Mouse (Mus musculus): ENCODE data around the gene Rnf26. TPM values are rescaled to one million over a fixed set of nuclear protein-coding genes. Genes with fewer than 3 reads are reported as not detected.

Rnf26 gene
- 73.3 and 80.1 TPM in 2 replicates for polyA plus RNA-seq (2015; fragmentation: Nextera tagmentation; extraction: Ambion mirVana)

DNA sequence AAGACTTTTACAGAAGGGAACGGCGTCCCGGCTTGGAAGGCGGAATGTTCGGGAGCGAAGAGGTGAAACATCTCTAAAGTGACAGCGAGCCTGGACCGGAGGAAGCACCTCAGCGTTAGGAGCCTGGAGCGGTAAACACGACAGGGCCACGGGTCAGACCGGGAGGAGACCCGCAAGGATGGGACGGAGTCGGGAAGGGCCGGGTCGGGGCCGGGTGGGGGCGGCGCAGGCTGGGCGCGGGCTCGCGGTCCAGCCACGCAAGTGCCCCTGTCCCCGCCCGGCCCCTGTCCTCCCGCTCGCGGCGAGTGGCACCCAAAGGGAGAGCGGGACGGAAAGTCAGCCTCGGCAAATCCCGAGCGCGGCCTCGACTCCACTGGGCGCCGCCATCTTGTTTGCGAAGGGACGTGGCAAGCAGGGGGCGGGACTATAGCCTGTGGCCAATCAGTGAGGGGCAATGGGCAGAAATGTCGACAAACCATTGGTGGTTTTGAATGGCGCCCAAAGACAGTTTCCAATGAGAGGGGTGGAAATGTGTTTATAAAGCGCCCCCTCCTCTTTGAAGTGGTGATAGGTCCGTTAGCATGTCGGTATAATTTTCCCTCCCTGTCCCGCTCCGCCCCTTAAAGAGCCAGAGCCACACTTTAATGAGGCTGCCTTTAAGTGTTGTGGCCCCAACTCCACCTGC lies at the start of gene Rnf26, which contains the start of gene Gm49380:
Gene Rnf26, minus strand, starts transcription at position 413 of the 685 bp plus-strand sequence.
Gene Gm49380, minus strand, starts transcription at position 396 of the 685 bp plus-strand sequence.
- peaks cover 36% of the 10 kb centered on the region for H3K4me1 ChIP-seq
- peak within 1 kb of the TSS; percentile 84 for H3K27ac ChIP-seq
- peak; percentile 84 for ATAC-seq (ENCODE audit: insufficient number of reproducible peaks, insufficient read depth, low FRiP score, low TSS enrichment, low read depth)
- H3K4me3 ChIP-seq, result peak within 1 kb of the TSS; percentile 76
- H3K9ac ChIP-seq, result peak within 1 kb of the TSS; percentile 87
- no peaks in the 10 kb centered on the region for H3K9me3 ChIP-seq
- H3K27me3 ChIP-seq, result no peaks in the 10 kb centered on the region
- WGBS, result under 1% methylated on average over 46 of the region's 51 CpGs
- peak within 1 kb of the TSS; percentile 65 for H3K4me2 ChIP-seq
- H3K36me3 ChIP-seq, result peaks cover 9% of the 10 kb centered on the region; the same call in 1 of the 2 replicates

DNA sequence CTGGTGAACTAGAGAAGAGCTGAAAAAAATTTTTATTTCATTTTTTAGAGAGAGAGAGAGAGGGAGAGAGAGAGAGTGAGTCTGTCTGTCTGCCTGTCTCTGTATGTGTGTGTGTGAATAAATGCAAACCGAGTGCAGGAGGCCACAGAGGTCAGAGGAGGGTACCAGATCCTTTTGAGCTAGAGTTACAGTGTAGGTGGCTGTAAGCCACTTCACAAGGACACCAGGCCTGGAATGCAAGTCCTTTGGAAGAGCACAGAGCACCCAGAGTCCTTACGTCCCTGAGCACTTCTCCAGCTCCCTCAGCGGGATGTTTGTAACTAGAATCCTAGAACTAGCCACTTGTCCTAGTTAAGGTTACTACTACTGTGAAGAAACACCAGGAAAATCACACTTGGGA lies 46.6 kb upstream of the Rnf26 start:
- Histone ChIP-seq H3K4me3 (no peak overlapping the region), H3K36me3 (peaks cover 87% of the 10 kb centered on the region), H3K4me1 (no peaks in the 10 kb centered on the region), H3K27me3 (no peaks in the 10 kb centered on the region), H3K9ac (no peak overlapping the region), H3K27ac (no peak overlapping the region), H3K9me3 (no peaks in the 10 kb centered on the region), H3K4me2 (no peak overlapping the region)
- no peak for ATAC-seq (ENCODE audit: insufficient number of reproducible peaks, insufficient read depth, low FRiP score, low TSS enrichment, low read depth)
- WGBS, result 75% methylated on average over 3 of the region's 3 CpGs

DNA sequence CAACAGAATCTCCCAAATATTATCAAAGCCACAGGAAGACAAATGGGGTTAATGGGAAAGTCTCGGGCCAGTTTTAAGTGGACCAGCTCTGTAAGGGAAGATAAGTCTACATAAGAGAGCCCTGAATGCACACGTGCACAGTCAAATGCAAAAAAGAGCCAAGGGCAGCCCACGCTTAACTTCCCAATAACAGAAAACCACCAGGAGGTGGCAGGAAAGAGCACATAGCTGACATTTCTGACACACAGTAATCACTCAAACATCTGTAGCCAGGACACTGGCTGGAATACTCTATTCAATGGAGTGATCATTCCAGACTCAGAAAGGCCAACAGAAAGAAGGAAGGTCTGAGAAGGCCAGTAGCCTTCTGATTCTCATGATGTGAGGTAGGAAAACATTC lies 34.0 kb upstream of the Rnf26 start:
- Histone ChIP-seq H3K27me3 (no peaks in the 10 kb centered on the region), H3K36me3 (peaks cover 73% of the 10 kb centered on the region), H3K4me2 (no peak overlapping the region), H3K9ac (no peak overlapping the region), H3K9me3 (no peaks in the 10 kb centered on the region), H3K27ac (no peak overlapping the region), H3K4me3 (no peak overlapping the region), H3K4me1 (no peaks in the 10 kb centered on the region)
- 59% methylated on average over 3 of the region's 3 CpGs for WGBS
- no peak for ATAC-seq (ENCODE audit: insufficient number of reproducible peaks, insufficient read depth, low FRiP score, low TSS enrichment, low read depth)

DNA sequence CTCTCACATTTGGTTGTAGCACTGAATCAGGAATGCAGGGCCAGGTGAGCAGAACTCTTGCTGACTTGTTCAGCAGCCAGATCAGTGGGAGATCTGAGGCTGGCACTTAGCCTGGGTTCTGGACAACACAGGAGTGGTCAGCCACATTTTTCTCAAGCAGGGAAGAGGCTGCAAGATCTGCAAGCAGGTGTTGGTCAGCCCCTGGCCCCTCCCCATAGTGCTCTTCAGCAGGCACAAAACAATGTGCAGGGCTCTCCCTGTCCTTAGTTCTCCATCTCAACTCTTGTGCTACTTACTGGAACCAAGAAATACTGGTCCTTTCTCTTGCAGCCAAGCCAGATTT lies 31.4 kb upstream of the Rnf26 start:
- no peak overlapping the region for H3K9ac ChIP-seq
- peaks cover 70% of the 10 kb centered on the region for H3K36me3 ChIP-seq
- no peaks in the 10 kb centered on the region for H3K9me3 ChIP-seq
- H3K4me2 ChIP-seq, result no peak overlapping the region
- H3K4me1 ChIP-seq, result peaks cover 5% of the 10 kb centered on the region; the same call in 1 of the 2 replicates
- no peaks in the 10 kb centered on the region for H3K27me3 ChIP-seq
- no peak overlapping the region for H3K4me3 ChIP-seq
- no peak overlapping the region for H3K27ac ChIP-seq
- no peak for ATAC-seq (ENCODE audit: insufficient number of reproducible peaks, insufficient read depth, low FRiP score, low TSS enrichment, low read depth)

DNA sequence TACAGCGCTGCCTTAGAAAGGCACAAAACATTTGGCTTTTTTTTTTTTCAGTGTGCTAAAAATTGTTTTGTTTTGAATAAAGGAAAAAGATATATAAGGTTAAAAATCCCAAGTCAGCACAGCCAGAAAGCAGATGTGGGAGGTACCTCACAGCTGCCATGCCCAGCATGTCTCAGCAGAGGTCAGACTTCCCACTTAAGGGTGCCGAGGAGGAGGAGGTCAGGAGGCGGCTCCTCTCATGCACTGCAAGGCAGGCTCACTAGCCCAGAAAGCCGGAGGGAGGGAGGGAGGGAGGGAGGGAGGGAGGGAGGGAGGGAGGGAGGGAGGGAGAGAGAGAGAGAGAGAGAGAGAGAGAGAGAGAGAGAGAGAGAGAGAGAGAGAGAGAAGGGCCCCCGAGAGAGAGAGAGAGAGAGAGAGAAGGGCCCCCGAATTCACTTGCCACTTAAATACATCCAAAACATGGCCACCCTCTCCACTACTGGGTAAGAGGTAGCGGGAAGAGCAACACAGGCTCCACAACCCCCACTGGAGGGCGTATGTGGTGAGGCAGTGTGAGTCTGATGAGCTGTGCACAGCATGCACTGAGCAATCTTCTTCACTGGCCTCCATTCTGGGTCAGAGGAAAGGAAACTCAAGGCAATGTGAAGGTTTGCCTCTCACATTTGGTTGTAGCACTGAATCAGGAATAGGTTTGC lies 30.9 kb upstream of the Rnf26 start:
- Histone ChIP-seq H3K4me3 (no peak overlapping the region), H3K27ac (no peak overlapping the region), H3K27me3 (no peaks in the 10 kb centered on the region), H3K4me1 (peaks cover 5% of the 10 kb centered on the region; the same call in 1 of the 2 replicates), H3K36me3 (peaks cover 70% of the 10 kb centered on the region), H3K4me2 (no peak overlapping the region), H3K9me3 (no peaks in the 10 kb centered on the region), H3K9ac (no peak overlapping the region)
- WGBS, result 34% methylated on average over 7 of the region's 8 CpGs
- no peak for ATAC-seq (ENCODE audit: insufficient number of reproducible peaks, insufficient read depth, low FRiP score, low TSS enrichment, low read depth)

DNA sequence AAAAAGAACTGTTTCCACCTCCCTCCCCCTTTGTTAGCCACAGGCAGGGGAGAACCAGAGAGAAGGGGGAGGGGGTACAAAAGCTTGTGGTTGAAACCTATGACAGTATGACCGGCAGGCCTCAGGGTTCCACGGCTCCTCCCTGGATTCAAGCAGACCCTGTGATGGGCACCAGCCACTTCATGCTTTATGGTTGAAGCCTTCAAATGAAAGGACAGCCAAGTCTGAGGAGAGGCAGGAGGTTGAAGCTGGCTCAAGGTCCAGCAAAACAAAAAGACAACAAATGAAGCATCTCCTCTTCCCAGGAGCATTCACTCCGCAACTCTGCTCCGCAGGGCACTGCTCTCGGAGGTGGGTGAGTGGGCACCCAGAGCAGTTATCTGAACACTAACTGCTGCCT lies 30.1 kb upstream of the Rnf26 start:
- Histone ChIP-seq H3K4me3 (no peak overlapping the region), H3K36me3 (peaks cover 70% of the 10 kb centered on the region)

DNA sequence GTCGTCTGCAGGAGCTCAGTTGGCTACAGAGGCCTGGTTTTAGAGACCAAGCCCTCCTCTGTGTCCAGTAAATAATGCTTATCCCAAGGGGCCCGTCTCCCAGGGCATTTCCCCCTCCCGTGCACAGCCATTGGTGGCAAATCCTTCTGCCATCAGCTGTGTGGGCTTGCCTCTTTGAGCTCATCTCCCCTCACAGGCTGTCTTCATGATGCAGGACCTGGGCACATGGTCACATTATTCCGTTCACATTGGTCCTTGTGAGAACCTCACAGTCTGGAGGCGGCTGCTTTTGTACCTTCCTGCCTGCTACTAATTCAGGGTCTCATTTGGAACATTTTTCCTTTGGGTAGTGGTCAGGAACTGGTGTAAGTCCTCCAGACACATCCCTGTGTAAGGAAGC lies 28.6 kb upstream of the Rnf26 start:
- Histone ChIP-seq H3K9me3 (no peaks in the 10 kb centered on the region), H3K4me2 (no peak overlapping the region), H3K4me3 (no peak overlapping the region), H3K9ac (no peak overlapping the region), H3K27me3 (no peaks in the 10 kb centered on the region), H3K27ac (no peak overlapping the region), H3K4me1 (peaks cover 5% of the 10 kb centered on the region; the same call in 1 of the 2 replicates), H3K36me3 (peaks cover 74% of the 10 kb centered on the region)
- WGBS, result 67% methylated on average over 5 of the region's 5 CpGs
- no peak for ATAC-seq (ENCODE audit: insufficient number of reproducible peaks, insufficient read depth, low FRiP score, low TSS enrichment, low read depth)

More for the DNA sequence above, 30.1 kb upstream of the Rnf26 start:
- H3K9me3 ChIP-seq, result no peaks in the 10 kb centered on the region
- WGBS, result 81% methylated on average over 5 of the region's 5 CpGs
- H3K27me3 ChIP-seq, result no peaks in the 10 kb centered on the region
- peaks cover 5% of the 10 kb centered on the region; the same call in 1 of the 2 replicates for H3K4me1 ChIP-seq
- no peak overlapping the region for H3K4me2 ChIP-seq
- no peak overlapping the region for H3K27ac ChIP-seq
- no peak overlapping the region for H3K9ac ChIP-seq
- no peak for ATAC-seq (ENCODE audit: insufficient number of reproducible peaks, insufficient read depth, low FRiP score, low TSS enrichment, low read depth)

DNA sequence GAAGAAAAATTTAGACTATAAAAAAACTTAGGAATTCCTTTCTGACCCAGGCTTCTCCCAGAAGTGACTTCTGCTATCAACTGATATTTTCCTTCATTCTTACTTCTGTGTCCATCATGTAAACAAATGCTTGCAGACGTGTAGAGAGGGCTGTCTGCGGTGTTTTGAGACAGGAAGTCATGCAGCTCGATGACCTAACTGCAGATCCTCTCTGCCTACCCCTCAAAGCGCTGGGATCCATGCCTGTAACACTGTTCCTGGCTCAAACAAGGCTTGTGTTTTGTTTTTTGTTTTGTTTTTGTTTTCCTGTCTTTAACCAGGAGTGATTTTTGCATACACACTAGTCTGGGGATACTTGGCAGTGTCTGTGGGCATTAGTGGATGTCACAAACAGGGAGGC lies 24.5 kb upstream of the Rnf26 start:
- 52% methylated on average over 4 of the region's 4 CpGs for WGBS
- H3K4me2 ChIP-seq, result no peak overlapping the region
- H3K27me3 ChIP-seq, result peaks cover 25% of the 10 kb centered on the region
- no peak overlapping the region for H3K9ac ChIP-seq
- no peak for ATAC-seq (ENCODE audit: insufficient number of reproducible peaks, insufficient read depth, low FRiP score, low TSS enrichment, low read depth)
- H3K9me3 ChIP-seq, result no peaks in the 10 kb centered on the region
- peaks cover 40% of the 10 kb centered on the region for H3K4me1 ChIP-seq
- H3K27ac ChIP-seq, result no peak overlapping the region
- H3K4me3 ChIP-seq, result no peak overlapping the region
- H3K36me3 ChIP-seq, result peaks cover 44% of the 10 kb centered on the region

DNA sequence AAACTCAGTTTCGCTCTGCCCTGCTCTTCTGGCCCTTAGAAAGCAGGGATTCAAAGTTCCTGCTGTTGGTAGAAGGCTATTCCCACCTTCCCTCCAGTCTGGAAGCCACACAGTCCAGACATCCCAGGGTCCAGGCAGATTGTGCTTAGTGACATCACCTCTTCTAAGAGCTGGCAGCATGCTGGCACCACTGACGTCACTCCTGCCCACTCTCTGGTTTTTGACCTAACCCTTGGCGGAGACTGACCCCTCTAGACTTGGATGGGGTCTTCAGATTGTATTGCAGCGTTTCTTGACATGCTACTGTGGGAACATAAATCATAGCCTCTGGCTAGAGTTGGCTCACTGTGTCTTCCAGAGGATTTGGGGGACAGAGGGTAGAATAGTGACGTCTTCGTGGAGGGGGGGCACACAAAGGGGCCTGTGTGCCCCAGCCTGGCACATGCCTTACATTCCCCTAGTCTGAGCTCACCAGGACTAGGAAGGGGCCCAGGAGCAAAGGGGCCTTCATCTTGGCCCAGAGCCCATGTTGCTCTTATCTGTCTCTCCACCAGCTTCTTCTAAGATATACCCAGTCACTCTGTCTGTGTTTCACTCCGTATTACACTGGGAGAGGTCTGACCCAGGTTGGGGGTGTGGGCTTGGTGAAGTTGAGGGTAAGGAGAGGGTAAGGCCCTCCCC lies 22.6 kb upstream of the Rnf26 start:
- Histone ChIP-seq H3K27me3 (peaks cover 43% of the 10 kb centered on the region), H3K4me3 (peak overlapping the region; percentile 67), H3K27ac (peak overlapping the region; percentile 68), H3K4me2 (peak overlapping the region; percentile 83), H3K9ac (peak overlapping the region; percentile 77), H3K9me3 (no peaks in the 10 kb centered on the region), H3K4me1 (peaks cover 44% of the 10 kb centered on the region), H3K36me3 (peaks cover 30% of the 10 kb centered on the region)
- no peak for ATAC-seq (ENCODE audit: insufficient number of reproducible peaks, insufficient read depth, low FRiP score, low TSS enrichment, low read depth)
- WGBS, result 43% methylated on average over 7 of the region's 7 CpGs

DNA sequence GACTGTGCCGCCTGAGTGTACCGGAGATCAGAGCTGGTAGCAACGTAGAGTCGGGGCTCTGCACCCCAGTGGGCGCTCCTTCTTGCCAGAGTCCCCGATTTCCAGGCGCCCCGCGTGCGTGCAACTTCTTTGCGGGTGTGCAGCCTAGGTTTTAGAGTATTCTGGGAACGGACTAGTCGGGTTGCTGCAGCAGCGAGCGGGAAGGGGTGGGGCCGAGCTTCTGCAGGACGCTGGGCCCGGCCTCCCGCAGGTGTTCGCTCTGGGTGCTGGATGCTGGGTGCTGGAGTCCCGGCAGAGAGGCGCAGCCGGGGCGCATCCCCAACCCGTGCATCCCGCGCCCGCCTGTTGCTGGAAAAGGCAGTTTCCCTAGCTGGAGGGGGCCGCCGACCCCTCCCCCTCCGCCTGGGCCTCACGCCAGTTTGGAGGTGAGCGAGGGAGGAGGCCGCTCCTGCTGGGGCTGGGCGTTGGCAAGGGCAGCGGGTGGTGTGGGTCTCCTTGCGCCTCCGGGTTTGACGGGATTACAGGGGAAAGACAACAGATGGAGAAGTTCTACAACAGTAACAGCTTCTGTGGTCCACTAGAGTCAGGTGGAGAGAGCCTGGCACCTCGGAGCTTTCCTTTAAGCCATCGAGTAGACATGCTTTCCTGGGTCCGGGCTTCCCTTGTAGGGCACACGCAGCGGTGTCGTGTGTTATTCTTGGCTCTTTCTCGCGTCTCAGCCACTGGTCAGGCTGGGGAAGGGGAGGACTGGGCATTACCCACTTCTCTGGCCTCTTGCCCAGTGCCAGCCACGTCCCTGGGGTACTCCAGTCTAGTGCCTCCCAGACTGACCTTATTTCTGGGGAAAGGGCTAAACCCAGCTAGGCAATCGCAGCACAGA lies 21.8 kb upstream of the Rnf26 start:
- Histone ChIP-seq H3K4me1 (peaks cover 47% of the 10 kb centered on the region), H3K27me3 (peaks cover 43% of the 10 kb centered on the region), H3K9me3 (no peaks in the 10 kb centered on the region), H3K4me3 (peak overlapping the region; percentile 67), H3K36me3 (peaks cover 23% of the 10 kb centered on the region), H3K9ac (peak overlapping the region; percentile 77), H3K27ac (peak overlapping the region; percentile 68), H3K4me2 (peak overlapping the region; percentile 83)
- no peak for ATAC-seq (ENCODE audit: insufficient number of reproducible peaks, insufficient read depth, low FRiP score, low TSS enrichment, low read depth)
- WGBS, result 2% methylated on average over 48 of the region's 49 CpGs

All from embryonic facial prominence, embryonic 13.5 days (tissue).